Mouse (Mus musculus) left cerebral cortex, postnatal 25 days (tissue): ENCODE results near the gene Atg5. TPM values are rescaled to one million over a fixed set of nuclear protein-coding genes. Genes with fewer than 3 reads are reported as not detected.

ENCODE experiments used
- DNase-seq, 2 experiments: peaks; one replicate each; pipeline ENCODE4 v3.0.0; 2022; ENCODE audit warnings: low spot score in 2 of 2, mixed read lengths in 1 of 2
- intact Hi-C: fragments of 180-260 bp; cut with DNase I; formaldehyde crosslinking; loops from one replicate; pipeline ENCODE4 v1.15.1; 2025
- total RNA-seq, 2 experiments: library from RNA; stranded (reverse); gene quantifications; 2 replicates each; pipeline ENCODE4 v1.2.3; 2021

Atg5 gene
- total RNA-seq, 2 experiments from 2014 or later = 23.1 to 23.5 TPM

GRCm38 (mm10) chr10:44341826-44342521 is 73.8 kb downstream of the Atg5 start:
- DNase-seq = no peak
- intact Hi-C loops = no loop called here

DNA sequence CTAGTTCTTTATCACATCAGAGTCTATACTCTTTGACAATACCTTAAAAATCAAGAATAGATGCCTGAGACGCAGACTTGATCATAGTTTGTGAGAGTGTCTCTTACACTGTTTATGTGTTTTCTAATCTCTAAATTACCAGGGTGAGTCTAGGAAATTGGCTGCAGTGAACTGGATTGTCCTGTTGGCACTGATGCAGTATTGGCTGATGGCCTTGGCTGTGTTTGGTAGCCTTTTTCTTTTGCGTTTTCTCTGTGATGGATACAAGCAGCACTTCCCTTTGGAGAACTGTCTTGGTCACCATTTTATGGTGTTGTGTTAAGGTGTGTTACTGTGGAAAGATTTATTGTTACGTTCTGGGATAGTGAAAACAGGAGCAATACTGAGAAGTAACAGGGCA is 75.2 kb downstream of the Atg5 start:
- intact Hi-C loops = no loop called here
- DNase-seq = no peak

- intact Hi-C loops = no loop called here
- no peak for DNase-seq
These were observed 79.5 kb downstream of the Atg5 start for GRCm38 (mm10) chr10:44347549-44348172.

DNA sequence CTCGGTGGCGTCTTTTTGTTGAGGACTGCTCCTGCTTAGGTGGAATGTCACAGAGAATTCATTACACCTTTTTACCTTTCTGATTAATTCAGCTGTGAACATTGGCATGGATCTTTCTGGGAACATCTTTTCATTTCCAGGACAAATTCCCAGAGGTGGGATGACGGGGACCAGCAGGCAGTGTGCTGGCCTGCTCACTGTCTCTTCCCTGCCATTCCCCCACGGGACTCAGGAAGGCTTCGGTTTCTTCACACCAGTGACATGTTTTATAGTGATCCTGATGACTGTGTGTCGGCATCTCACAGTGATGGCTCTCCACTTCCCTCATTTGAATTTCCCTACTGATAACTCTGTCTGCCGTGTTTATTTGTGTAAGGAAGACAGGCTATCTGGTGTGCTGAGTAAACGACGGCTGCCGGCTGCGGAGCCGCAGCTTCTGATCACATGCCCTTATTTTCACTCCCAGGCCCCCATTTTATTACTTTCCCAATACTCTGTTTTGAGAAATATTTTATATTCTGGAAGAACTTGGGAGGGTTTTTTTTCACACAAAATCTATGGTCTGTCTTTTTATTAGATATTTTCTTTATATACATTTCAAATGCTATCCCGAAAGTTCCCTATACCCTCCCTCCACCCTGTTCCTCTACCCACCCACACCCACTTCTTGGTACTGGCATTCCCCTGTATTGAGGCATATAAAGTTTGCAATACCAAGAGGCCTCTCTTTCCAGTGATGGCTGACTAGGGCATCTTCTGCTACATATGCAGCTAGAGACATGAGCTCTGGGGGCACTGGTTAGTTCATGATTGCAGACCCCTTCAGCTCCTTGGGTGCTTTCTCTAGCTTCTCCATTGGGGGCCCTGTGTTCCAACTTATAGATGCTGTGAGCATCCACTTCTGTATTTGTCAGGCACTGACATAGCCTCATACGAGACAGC is 80.6 kb downstream of the Atg5 start:
- no peak for DNase-seq
- intact Hi-C loops = no loop called here

- no peak for DNase-seq
- intact Hi-C loops = no loop called here
These were observed 85.3 kb downstream of the Atg5 start for GRCm38 (mm10) chr10:44353467-44353866.

- DNase-seq = no peak
- intact Hi-C loops = no loop called here
These were observed 86.2 kb downstream of the Atg5 start for GRCm38 (mm10) chr10:44354393-44354792.

DNA sequence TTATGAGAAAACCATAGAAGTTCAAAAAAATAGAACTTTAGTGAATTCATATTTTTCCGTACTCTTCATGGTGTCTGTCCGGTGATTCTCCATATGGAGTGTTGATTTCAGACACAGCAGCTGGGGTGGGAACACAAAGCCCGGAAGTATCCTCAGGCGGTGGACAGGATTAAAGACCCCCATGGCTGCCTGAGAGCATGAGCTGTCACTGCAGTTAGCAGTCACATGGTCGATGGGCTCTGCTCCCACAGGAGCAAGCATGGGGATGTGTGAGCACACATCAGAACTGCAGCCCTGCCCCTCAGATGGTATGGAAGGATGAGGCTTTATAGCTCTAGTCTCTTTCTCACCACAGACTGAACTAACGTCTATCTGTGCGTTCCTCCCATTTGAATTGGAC is 87.1 kb downstream of the Atg5 start:
- intact Hi-C loops = no loop called here
- DNase-seq = no peak

DNA sequence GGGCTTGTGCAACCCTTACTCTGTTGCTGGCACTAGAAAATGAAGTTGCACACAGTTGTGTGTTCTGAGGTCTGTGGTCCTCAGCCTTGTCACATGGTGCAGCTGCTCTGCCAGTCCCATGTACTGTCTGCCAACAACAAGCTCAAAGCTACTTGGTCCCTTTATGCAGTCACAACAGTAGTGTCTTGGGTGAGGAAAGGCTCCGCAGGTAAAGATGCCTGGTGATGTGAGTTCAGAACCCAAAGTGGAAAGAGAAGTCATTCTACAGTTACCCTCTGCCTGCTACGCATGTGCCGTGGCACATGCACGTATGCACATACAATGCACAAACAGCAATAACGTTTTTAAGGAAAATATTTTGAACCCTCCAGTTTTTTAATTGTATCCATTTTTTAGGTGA is 88.5 kb downstream of the Atg5 start:
- no peak for DNase-seq
- intact Hi-C loops = no loop called here

DNA sequence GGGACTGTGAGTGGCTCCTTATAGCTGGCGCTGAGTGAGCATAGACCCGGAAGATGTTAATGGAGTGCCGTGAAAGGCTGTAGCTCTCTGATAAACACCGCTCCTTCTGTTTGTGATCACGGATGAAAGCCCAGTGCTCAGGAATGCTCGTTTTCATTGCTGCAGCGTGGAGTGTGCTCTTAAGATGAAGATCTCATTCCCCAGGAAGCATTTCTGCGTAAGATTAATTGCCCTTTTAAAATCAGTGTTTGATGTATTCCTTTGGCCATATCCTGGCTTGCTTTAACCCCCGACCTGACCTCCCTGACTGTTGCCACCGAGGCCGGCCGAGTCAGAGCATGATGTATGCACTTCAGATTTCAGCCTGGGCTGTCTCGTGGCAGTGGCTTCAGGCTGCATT is 89.2 kb downstream of the Atg5 start:
- intact Hi-C loops = no loop called here
- no peak for DNase-seq

DNA sequence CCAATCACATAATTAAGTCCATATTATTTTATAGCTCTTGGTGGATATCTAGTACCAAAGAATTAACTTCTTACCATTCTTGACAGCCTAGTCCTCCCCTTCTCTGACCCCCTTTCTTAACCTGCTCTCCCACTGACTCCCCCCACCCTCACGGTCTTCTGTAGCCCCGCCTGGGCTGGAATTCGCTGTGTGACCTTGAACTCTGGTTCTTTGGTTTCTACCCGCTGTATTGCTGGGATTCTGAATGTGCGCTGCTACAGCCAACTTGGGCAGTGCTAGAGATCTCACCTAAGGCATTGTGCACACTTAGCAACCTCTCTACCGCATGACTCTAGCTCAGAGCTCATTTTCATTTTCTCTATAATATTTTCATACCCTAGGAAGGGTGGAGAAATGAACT is 90.7 kb downstream of the Atg5 start:
- intact Hi-C loops = no loop called here
- no peak for DNase-seq

GRCm38 (mm10) chr10:44360632-44361031 is 92.5 kb downstream of the Atg5 start:
- intact Hi-C loops = no loop called here
- no peak for DNase-seq

GRCm38 (mm10) chr10:44362435-44362834 is 94.3 kb downstream of the Atg5 start:
- DNase-seq = no peak
- intact Hi-C loops = no loop called here

GRCm38 (mm10) chr10:44362846-44363245 is 94.7 kb downstream of the Atg5 start:
- intact Hi-C loops = no loop called here

GRCm38 (mm10) chr10:44366186-44366585 is 98.0 kb downstream of the Atg5 start:
- no peak for DNase-seq
- intact Hi-C loops = no loop called here

More at GRCm38 (mm10) chr10:44362846-44363245, 94.7 kb downstream of the Atg5 start:
- peak in 1 of 2 experiments; percentile 40 for DNase-seq

GRCm38 (mm10) chr10:44367043-44367442 is 98.9 kb downstream of the Atg5 start:
- intact Hi-C loops = no loop called here
- no peak for DNase-seq

DNA sequence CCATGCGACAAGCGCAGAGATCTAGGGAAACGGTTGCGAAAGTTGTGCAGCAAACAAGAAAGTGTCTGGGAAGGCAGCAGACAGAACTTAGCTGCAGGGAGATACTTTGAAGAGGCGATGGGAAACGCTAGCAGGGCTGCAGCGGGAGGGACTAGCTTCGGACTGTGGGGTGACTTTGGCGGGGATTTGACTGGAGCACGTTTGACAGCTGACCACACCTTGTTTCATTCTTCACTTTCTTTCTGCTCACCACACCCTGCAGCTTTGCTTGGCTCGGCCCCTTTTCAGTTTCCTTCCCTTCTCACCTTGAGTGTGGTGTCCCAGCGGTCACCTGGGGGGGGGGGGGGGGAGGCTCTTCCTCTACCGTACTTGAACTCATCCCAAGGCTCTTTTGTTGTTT is 100.4 kb downstream of the Atg5 start:
- intact Hi-C loops = no loop called here
- no peak for DNase-seq

DNA sequence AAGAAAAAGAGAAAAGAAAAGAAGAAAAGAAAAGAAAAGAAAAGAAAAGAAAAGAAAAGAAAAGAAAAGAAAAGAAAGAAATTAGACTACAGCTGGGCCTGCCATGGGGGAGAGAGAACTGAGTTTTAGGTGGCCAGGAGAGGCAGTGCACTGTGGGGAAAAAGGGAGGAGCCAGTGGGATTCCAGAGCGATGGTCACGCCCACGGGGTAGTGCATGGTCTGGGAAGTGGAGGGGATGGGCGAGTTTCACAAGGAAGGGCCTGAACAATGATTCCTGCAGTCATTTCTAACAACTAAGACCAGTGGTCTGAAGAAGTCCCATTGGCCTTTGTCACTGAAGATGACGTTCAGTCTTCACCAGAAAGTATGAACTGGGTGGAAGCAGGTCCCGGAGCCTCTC is 102.5 kb downstream of the Atg5 start:
- intact Hi-C loops = no loop called here
- DNase-seq = no peak

GRCm38 (mm10) chr10:44372210-44372609 is 104.1 kb downstream of the Atg5 start:
- intact Hi-C loops = no loop called here
- no peak for DNase-seq

GRCm38 (mm10) chr10:44374678-44375077 is 106.5 kb downstream of the Atg5 start:
- intact Hi-C loops = no loop called here
- no peak for DNase-seq

- intact Hi-C loops = no loop called here
- no peak for DNase-seq
These were observed 107.3 kb downstream of the Atg5 start for GRCm38 (mm10) chr10:44375501-44375900.
